Mouse (Mus musculus): ENCODE measurements around the gene Il34.

GRCm38 (mm10) chr8:110710593-110710992 is 95.1 kb downstream of the Il34 start:
- TF ChIP-seq CTCF (IDR thresholded peaks at IDR 0.05; ENCODE audit: extremely low read depth, insufficient read depth, low read length) (no peak), POLR2A (IDR thresholded peaks at IDR 0.05; ENCODE audit: extremely low read depth, insufficient read depth, low read length) (no peak)

Measured in cortical plate, adult 2 months (tissue).